Mouse (Mus musculus) lung, postnatal 25 days (tissue): Measurements from ENCODE around the gene Gab3.

Experiments used
- DNase-seq: peaks from one replicate; pipeline ENCODE4 v3.0.0; 2022; ENCODE audit warnings: low spot score

Gene Gab3

DNA sequence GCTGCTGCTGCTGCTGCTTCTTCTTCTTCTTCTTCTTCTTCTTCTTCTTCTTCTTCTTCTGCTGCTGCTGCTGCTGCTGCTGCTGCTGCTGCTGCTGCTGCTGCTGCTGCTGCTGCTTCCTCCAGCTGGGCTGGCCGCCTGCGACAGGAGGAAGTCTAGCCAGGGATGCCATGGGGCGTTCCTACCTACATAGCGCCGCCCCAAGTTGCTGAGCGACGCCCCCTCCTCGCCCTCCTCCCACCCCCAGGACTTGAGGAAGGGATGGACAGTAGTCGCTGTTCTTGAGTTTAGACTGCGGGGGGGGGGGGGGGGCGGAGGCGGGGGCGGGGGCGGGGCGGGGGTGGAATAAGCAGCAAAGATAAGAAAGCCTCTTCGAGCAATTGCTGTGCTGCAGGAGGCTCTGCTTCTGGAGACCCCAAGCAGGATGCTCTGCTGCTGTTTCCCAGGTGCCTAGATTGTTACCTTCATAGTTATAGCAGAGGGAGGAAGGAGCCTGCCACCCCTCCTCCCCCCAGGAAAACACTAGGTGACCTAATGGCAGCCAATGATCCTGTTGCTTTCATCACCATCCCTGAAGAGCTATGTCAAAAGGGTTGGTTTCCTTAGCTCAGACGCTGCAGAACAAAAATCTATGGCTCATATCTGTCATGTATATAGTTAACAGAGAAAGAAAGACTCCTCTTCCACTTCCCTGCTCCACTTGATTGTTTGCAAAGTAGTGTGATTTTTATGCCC is at the start of gene Gab3:
Gab3 (minus strand) TSS at position 685 of the 735 bp plus-strand sequence.
- peak; percentile 60 for DNase-seq

DNA sequence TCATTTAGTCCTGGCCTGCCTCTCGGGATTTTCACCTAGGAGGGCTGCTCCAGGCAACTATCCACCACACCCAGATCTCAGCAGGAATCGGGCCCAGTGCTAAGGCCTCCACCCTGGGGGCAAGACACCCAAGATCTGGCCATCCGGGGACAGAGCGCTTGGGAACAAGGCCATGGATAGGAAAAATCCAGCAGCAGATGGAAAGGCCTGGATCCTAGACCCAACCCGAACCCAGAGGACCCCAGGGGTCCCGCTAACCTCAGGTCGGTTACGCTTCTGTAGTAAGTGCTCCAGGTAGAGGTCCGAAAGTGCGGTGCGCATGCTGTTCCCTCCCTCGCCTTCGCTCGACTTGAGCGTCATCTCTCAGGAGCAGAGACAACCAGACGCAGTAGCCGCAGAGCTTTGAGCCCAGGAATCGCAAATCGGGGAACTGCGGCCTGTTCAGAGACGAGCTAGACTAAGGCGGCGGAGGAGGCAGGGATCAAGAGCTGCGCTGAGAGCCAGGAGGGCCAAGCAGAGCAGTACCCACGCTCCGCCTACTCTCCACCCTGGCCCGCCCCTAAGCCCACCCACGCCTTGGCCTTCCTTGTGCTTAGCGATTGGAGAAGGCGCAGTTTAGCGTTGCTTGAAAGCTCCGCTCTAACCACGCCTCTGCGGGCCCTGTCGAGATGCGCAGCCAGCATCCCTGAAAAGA is 45.4 kb upstream of the Gab3 start, which contains the start of gene Mpp1:
Mpp1 (minus strand) TSS at position 550 of the 694 bp plus-strand sequence.
- DNase-seq, result peak; percentile 82

DNA sequence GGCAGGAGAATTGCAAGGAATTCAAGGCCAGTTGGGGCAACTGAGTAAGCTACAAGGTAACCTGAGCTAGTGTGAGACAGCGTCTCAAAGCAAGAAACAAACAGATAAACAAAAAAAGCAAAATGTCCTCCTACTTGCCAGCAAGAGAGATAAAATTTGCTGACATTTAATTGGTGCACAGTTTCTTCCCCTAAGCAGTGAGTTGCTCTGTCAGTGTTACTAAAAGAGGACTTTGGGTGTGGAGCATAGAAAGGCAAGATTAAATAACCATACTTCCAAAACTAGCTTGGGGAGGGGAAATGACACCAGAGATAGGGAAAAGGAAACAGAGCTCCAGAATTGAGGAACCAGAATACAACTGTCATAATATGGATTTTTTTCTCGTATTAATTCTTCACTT is 44.2 kb upstream of the Gab3 start:
- no peak for DNase-seq

DNA sequence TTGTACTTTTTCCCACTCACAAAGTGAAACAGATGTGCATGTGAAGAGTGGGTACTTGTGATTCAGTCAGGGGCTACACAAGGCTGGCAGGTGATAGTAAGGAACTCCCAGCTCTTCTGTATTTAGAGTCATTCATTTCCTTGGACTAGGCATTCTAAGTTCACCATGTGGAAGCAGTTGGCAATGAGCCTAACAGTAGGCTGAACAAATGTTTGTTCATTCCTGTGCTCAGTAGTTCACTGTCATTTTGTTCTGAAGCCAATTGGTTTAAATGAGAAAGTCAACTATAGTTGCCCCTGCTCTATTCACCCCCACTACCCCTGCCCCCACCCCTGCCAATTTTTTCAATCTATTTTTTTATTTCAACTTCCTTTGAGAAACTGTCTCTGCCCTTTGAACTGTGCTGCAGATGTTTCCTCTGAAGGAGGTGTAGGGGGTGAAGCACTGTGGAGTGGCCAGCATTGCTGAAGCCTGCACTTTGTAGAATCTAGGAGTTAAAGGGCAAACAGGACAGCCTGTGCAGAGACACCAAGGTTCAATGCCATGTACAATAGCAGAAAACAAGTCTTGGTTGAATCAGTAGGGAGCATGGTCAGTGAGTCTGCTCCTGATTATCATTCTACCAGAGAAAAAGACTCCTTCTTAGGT is 43.2 kb upstream of the Gab3 start:
- DNase-seq, result peak; percentile 32

DNA sequence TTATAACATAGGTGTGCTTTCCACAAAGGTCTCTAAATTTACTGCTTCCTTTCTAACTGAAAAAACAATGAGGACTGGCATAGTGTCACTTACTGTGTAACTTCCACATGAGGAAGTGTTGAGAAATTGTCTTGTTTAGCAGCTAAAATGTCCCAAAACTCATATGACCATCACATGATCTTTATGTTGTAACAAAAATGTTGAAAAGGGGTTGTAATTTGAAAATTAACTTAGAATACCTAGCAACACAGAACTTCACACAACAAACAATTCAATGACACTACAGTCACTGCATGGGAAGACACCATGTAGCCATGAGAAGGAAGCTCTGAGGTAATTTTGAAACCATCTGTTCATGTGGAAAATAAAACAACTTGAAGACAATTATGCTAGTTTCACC is 41.6 kb upstream of the Gab3 start:
- DNase-seq, result peak; percentile 5

DNA sequence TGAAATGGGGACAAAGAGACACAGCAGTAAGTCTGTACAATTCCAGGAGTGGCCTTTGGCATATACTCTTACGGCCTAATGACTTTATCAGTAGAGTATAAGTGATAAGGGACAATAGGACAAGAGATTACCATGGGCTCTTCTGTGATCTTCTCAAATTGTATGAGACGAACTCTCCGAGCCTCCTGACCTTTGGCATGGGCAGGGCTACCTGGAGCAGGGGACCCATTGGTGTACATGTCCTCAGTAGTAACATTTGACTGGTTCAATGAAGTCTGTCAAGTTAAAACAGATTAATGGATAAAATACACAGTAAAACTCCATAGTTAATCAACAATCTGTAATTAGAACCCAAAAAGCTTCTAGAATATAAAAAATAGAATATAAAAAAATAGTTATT is 40.3 kb upstream of the Gab3 start:
- no peak for DNase-seq

DNA sequence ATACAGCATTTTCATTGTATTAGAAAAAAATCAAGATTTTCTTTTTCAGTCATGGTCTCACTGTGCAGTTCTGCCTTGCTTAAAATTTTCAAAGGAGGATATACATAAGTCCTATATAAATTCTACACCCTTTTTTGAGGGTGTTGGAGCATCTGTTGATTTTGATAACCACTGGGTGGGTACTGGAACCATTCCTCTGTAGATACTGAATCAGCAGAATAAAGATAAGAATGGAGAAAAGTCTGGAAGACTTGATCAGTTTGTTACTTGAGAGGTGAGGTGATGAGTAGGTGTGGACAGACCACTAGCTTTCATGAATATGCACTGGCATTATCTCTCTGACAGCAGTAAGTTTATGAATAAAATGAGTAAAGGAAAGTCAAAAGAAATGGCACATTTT is 30.3 kb upstream of the Gab3 start:
- DNase-seq, result no peak

DNA sequence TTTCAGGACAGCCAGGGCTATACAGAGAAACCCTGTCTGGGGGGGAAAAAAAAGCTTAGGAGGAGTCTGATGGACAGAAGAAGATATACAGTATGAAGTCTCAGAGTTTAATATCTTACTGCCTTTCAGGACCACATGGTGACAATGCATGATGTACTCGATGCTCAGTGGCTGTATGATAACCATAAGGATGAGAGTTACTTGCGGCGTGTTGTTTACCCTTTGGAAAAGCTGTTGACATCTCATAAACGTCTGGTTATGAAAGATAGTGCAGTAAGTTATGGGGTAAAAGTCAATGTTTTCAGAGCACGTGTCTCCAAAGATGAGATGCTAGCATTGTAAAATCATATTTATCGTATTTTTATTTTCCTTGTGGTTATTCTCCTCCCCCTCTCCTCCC is 17.0 kb upstream of the Gab3 start:
- DNase-seq, result no peak

DNA sequence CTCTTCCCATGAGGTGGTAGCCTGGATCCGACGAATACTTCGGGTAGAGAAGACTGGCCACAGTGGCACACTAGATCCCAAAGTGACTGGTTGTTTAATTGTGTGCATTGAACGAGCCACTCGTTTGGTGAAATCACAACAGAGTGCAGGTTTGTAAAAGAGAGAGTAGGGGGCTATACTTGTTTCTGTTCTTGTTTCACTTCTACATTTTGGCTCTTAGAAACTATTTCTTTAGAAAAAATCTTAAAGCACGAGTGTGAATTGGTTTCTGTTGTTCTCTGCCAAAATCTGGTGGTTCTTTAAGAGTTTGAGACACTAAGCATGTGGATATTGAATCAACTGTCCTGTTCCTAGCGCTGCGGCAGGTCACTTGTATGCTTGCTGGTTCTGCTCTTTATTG is 13.5 kb upstream of the Gab3 start:
- DNase-seq, result no peak

DNA sequence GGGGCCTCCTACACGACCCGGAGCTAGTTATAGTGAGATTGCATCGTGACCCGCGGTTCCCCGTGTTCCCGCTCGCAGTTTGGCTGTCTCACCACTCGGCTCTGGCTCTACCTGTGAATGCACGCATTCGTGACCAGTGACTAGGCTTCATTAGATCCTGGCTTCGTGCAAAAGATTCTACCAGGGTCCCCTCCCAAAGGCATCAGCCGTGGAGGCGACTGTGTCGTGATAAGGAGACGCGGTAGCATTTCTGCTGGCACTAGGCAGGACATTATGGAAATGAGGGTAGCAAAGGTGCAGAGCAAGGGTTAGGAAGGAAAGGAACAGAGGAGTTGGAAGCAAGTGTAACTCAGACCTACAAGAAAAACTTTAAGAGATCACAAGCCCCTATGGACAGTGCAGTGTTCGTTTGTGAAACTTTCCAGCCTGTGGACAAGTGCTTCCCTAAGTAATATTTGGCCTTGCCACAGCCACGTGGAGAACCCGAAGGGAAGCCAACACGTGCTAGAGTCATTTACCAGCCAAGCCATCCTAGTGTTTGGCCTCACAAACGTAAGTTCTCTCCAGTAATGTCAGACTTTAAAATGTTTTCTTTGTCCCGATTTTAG is 11.0 kb upstream of the Gab3 start:
- DNase-seq, result no peak

DNA sequence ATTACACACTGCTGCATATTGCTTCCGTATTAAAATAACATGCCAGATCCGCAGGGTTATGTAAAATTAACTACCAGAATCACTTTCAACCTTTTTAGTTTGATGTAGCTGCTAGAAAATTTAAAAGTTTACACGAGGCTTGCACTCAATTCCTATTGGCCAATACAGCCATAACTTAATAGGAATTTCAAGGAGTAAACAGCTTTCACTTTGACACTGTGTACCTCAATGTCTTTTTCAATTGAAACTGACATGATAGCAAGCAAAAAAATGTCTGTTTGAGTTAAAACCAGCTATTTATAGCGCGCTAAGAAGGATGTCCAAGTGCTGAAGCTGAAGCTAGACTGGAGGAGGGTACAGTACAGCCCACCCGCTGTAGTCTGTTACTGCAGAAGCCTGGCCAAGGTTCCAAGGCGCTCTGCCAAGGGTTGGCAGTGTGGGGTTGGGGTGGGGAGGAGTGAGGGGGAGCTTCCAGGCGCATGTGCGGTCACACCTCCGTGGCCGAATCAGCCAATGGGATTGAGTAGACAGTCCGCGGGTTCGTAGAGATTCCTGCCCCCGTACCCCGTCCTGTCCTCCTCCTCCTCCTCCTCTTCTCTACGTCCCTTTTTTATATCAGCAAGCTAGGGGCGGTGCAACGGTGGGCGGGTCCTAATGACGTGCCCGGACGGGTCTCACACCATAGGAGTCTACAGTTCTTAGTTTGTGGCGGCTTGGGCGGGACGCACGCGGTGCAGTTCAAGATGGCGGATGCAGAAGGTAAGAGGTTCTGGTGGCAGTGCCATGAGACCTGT is 10.3 kb upstream of the Gab3 start, which contains the start of gene Dkc1:
Dkc1 (plus strand) TSS at position 486 of the 794 bp plus-strand sequence.
- peak; percentile 95 for DNase-seq

DNA sequence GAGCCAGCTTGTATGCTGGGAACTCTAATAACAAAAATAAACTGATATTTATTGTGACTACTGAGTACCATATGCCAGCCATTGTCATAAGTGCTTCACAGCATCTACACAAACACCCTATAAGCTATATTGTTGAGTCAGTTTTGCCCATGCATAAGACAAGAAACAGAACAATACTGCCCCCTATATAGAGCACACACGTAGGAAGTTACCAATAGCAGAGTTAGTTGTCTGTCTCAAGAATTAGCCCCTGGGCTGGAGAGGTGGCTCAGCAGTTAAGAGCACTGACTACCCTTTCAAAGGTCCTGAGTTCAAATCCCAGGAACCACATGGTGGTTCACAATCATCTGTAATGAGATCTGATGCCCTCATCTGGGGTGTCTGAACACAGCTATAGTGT is 396 bp upstream of the Gab3 start:
- no peak for DNase-seq

DNA sequence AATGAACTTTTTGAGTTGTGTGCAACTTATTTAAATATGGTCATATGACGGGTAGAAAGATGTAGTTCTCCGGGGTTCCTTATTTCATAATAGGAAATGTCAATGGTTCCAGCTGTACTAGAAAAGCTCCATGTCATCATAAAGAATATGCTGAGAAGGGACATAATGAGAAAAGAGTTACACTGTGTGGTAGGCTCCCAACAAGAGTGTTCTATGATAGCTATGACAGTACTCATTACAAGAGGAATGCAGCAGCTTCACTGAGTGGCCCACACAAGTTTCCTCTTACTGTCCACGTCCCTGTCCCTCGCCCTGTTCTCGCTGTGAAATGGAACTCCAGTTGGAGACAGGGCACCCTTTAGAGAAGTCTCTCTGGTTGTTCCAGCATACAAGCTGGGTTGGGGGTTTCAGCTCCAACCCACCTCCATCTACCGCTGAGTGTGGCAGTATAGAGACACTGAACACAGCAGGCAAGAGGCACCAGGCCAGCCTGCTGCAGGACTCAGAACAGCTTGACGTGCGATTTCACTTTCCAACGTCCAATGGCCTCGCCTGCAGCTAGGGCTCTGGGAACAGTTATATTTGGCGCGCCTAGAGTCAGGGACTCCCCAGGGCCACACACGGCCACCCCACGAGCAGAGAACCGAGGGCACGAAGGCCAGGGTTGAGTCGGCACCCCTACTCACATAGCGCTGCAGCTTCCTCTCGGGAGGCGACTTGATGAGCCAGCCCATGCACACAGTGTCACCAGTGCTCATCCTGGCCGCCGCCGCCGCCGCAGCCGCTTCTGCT is 1.1 kb downstream of the Gab3 start:
- DNase-seq, result no peak

DNA sequence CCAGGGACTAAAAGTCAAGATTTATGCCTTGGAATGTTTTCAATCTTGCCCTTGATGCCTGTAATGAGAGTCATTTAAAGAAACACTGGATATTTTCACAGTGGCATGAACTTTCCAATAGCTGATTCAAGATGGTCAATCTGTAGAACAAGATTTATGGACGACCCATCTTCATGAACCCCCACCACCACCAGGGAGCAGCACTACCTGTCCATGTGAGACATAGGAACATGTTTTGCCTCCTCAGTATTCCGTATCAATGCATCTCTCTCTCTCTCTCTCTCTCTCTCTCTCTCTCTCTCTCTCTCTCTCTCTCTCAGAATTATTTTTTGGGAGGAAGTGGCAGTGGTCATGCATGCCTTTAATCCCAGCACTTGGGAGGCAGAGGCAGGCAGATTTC is 2.9 kb downstream of the Gab3 start:
- DNase-seq, result no peak

DNA sequence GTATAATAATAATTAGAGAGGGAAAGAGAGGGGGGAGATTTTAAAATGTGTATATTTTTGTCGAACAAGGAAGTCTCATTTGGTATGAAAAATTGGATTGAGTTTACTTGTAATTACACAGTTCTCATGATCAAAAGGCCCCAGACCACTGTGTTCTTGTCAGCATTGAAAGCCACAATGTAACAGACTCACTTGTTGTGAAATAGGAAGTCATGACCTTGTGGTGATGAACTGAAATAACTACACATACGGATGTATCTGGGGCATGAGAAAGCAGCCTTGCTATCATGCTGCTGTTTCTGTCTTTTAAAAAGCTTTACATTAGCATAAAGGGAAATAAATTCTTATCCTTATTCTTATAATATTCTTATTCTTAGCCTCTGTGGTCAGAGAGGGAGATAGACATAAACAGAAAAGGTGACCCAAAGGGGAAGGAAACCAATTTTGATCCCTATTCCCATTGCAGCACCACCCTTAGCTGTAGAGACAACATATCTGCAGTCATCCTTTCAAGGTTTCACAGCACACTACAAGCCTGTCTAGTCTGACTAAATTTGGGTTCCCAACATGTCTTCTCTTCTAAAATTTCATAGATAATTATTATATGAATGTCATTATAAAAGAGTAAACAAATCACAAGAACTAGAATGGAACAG is 29.0 kb downstream of the Gab3 start:
- peak; percentile 36 for DNase-seq

DNA sequence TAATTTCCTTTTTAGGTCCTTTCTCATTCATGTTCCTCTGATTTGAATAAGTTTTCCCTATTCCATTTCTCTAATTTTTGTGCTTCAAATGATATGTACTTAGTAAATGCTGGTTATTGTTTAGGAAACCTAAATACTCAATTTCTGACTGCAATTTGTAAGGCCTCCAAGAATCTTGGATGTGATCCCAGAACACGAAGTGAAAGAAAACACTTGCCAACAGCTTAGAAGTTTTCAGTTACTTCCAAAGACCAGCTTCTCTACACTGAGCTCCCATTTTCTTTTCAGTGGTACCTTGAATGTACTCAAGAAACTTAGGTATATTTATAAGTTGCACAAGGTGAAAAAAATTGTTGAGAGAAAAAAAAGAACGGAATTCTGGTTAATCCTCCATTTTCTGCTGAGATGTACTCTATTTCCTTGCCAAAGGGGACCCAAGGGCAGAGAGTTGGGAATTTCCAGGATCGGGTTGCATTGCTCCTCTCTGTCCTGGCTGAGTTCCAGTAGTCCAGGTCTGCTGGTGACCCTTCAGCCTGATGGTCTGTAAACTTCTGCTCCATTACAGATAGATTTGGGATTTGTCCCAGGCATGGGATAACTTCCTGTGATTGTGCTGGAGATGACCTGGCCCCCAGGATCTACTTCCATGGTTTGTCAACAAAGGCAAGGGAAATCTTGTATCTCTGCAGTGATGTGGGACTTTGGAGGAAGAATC is 38.2 kb downstream of the Gab3 start:
- DNase-seq, result peak; percentile 38

DNA sequence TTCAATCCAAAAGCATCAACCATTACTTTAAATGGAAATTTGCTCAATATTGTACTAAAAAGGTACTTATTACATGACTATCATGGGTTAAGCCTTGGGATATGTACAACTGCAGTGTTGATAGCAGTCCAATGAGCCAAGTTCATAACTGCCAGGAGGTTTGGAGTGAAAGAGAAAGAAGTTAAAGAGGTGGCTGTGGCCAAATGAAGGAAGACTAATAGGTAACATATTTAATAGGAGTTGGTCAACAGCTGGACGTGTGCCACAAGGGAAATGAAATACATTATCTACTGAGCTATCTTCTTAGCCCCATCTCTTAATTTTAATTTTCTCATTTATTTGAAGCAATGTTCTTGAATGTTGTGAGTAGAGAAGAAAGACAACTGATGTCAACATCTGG is 39.3 kb downstream of the Gab3 start:
- DNase-seq, result no peak

DNA sequence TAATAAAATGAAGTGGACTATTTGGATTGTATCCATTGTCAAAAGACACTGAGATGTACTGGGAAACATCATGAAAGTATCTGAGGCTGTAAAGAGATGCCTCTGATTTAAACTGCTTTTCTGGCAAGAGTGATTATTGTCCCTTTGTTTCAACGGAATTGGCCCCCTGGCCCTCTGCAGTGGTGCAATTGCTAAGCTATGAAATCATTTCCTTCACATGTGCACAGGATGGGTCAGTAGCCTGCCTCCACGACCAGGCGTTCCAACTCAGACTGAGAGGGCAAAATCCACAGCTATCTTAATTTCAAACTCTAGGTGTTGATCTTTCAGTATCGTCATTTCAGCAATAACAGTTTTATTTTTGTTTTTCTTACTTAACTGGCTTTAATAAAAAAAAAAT is 40.7 kb downstream of the Gab3 start:
- peak; percentile 39 for DNase-seq

DNA sequence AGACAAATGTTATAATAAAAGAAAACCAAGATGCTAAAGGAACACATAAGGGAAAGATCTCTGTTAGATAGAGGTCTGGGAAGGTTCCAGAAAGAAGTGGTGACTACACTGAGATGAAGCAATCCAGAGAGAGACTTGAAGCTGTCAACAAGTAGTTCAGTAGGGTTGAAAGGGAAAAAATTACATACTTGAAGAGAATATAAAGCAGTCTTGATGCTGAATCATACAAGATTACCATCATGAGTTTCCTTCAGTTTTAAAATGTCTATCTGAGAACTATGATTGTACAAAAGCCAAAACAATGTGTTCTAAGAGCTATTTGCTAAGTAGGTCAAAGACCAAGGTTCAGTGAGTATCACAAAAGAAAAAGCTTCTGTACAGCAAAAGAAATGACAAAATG is 48.6 kb downstream of the Gab3 start:
- no peak for DNase-seq

DNA sequence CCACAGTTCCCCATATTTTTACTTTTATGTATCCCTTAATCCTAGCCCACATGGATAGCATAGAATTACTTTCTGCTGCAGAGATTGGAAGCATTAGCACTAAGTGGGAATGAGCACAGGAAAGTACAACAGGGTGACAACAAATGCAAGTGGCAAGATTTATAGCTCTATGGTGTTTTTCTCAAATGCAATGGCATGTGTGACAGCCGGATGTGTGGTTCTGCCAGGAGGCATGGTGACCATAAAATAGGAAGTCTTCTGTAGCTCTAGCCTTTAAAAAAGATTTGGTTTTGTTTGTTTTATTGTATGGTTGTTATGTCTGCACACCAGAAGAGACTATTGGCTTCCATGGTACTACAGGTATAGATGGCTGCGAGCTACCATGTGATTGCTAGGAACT is 50.1 kb downstream of the Gab3 start:
- no peak for DNase-seq
